Mouse (Mus musculus) frontal cortex, postnatal 36 days (tissue): ENCODE results near the gene Lima1.
A peak's percentile ranks its signal among the peaks of the same experiment; 100 is the strongest.
"Not testable (repeated sequence)": the region's sequence is repeated elsewhere in the genome, so short reads cannot be mapped to it uniquely, and the experiment has no call there.

Source experiments
- DNase-seq, 2 experiments: peaks; one replicate each; pipeline ENCODE4 v3.0.0; 2022; ENCODE audit warnings: low spot score in 2 of 2

The Lima1 gene

GRCm38 (mm10) chr15:99875334-99875869, at the start of gene Lima1:
Gene Lima1, minus strand, starts transcription at chr15:99875456.
- peak; percentile 61 to 78 for DNase-seq

- DNase-seq, result no peak
These were observed 44.4 kb upstream of the Lima1 start for GRCm38 (mm10) chr15:99919601-99920158.

DNA sequence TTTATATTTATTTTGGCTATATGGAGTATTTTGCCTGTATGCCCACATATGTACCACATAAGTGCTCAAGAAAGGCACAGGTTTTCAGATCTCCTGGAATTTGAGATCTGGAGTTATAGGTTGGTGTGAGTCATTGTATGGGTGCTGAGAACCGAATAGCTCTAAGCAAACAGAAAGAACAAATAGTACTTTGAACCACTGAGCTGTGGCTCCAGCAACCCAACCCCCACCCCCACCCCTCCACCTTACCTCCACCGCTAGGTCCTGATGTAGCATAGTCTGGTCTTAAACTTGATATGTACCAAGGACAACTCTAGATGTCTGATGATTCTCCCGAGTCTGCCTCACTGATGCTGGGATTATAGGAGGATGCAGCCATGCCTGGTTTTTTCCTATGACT, 42.0 kb upstream of the Lima1 start:
- DNase-seq, result no peak

DNA sequence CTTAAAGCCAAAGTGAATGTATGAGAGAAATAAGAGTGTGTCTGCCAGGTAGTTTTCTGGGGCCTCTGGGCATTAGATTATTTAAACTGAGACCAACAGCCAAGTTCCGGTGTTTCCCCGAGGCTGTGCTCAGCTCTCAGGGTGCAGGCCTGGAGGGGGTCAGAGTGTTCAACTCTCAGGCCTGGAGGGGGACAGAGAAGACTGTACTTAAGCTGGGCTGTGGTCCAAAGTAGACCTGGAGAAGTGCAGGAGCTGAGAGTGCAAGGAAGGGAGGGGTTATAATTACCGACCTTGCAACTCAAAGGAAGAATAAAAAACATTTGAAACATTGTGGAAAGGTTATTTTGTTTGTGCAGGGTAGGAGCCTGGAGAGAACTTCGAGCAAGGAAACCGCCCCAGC, 39.4 kb upstream of the Lima1 start:
- no peak for DNase-seq

DNA sequence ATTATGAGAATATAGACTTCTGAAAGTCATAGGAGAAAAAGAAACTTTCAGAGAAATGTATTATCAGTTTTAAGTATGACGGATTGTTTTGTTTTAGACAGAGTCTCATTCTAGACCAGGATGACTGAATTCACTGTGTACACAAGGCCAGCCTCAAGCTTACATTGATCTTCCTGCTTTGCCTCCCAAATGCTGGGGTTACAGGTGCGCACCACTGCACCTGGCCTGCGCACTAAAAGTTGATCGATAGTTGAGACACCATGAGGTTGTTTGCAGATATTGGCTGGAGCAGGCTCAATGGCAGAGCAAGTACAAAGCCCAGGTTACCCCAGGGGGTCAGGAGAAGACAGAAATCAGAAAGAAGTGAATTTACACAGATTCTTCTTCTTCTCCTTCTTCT, 36.5 kb upstream of the Lima1 start:
- no peak for DNase-seq

DNA sequence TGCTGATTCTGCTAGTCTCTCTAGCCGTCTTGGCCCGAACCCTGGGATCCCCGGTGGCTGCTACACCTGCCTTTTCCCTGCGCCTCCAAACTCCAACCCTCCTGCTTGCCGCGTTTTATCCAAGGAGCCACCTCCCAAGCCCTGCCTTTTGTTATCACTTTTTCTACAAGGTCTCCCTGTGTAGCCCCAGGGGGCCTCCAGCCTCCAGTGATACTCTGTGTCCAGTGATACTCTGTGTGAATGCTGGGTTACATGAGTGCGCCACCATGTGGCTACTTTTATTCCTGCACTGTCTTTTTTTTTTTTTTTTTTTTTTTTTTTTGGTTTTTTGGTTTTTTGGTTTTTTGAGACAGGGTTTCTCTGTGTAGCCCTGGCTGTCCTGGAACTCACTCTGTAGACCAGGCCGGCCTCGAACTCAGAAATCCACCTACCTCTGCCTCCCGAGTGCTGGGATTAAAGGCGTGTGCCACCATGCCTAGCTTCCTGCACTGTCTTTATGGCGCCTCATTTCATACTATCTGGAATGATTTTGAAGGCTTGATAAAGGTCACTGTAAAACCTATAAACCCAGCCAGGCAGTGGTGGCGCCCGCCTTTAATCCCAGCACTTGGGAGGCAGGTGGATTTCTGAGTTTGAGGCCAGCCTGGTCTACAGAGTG, 34.2 kb upstream of the Lima1 start:
- not testable (repeated sequence) for DNase-seq

DNA sequence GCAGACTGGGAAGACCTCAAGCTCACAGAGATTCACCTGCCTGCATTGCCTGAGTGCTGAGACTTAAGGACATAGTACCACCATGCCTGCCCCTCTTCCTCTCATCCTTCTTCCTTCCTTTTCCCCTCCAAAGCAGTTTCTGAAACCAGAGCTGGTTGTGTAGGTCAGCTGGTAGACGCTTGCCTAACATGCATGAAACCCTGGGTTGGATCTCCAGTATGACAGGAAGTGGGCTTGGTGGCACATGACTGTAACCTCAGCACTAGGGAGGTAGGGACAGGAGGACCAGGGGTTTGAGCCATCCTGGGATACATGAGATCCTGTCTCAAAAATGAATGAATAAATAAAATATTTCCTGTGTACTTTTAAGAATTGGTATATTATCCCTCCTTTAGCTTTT, 32.3 kb upstream of the Lima1 start:
- DNase-seq, result no peak

DNA sequence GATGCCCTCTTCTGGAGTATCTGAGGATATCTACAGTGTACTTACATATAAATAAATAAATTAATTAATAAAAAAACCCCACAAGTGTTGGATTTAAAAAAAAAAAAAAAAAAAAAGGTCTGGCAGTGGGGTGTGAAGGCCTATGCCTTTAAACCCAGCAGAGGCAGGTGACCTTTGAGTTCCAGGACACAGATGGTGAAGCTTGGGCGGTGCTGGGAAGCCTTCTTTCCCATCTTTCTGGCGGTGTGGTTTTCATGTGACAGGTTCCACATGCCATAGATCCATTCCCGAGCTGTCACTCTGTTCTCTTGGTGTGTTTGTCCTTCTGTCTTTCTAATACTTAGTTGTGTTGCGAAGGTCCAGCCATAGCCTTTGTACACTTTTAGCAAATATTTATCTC, 31.8 kb upstream of the Lima1 start:
- no peak for DNase-seq

- no peak for DNase-seq
These were observed 29.6 kb upstream of the Lima1 start for GRCm38 (mm10) chr15:99904841-99905240.

GRCm38 (mm10) chr15:99904333-99904732, 29.1 kb upstream of the Lima1 start:
- DNase-seq, result peak; percentile 28 to 59

GRCm38 (mm10) chr15:99903227-99903626, 28.0 kb upstream of the Lima1 start:
- no peak for DNase-seq

- DNase-seq, result no peak
These were observed 27.5 kb upstream of the Lima1 start for GRCm38 (mm10) chr15:99902786-99903185.

DNA sequence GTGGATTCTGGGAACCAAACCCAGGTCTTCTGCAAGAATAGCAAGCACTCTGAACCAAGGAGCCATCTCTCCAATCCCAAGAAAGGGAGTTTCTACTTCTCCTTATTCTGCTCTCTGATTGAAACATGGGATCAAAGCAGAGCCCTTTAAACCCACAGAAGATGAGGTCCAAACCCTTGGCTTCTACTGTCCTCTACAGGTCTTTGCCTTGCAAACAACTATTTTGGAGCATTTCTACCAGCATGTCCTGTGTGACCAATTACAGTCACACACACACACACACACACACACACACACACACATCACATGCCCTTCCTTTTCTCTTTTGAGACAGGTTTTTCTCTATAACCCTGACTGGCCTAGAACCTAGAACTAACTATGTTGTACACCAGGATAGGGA, 21.4 kb upstream of the Lima1 start:
- DNase-seq, result no peak

DNA sequence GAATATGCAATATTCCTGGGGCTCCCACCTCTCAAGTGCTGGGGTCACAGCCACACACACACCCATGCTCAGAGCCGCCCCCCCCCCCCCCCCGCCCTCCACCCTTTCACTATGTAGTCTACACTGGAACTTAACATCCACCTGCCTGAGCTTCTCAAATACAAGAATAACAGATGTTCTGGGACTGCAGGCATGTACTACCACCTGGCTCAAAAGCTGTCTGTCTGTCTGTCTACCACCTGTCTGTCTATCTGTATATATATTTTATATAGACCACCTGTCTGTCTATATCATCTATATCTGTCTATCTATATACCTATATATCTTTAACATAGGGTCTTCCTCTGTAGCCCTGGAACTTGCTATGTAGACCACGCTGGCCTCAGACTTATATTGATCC, 16.1 kb upstream of the Lima1 start:
- no peak for DNase-seq

DNA sequence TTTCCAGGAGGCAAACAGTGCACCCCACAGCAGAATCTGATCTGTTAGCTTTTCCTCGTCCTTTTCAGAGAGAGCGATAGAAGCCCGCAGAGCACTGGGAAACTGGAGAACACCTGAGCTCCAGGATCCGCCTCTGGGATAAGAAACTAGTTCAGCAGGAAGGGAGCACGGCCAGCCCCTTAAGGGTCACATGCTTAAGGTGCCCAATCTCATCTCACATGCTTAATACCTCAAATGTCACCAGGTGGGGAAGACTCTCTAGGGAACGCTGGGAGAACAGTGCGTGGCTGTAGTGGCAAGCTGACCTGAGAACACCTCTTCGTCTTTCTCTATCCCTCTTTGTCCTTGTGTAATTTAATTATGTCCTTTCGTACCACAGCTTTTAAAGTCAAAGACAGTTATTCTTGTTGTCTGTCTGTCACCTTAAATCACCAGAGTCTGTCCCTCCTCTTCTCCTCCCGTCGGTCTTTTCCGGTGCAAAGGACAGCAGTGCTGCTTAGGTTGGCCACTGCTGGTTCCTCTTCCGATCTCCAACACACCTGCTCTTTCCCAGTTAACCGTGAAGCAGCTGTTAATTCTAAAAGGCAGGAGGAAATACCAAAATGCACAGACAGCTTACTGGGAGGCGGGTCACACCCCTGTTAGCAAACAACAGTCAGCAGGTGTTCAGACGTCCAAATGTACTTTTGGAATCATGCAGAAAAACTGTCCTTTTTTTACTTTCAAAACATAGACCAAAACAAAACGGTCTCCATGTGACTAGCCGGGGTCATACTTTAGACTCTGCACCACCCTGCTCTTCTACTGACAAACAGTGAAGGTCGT, 15.4 kb upstream of the Lima1 start:
- no peak for DNase-seq

DNA sequence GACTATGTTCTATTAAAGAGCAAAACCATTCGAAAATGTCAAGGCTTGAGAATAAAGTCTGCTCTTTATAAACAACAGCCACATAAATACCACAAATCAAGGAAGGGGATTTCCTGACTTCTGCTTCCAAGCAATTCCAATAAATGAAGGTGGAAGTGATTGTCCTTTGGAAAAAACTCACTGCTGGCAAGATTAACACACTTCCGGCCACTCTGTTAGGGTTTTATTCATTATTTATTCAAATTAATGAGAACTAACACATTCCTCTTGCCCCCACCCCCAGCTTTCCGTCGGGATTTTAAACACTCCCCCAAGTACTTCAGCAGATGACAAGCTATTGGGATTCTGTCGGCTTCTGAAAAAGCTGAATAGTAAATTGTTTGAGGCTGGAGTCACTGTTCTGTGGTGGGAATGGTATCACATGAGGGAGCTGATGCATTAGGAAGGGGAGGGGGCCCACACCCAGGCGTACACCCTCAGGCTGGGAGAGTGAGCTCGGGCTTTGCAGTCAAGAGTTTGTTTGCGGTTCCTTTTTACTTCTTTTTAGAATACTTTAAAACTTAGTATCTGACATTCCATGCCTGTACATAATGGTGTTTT, 14.1 kb upstream of the Lima1 start:
- no peak for DNase-seq

DNA sequence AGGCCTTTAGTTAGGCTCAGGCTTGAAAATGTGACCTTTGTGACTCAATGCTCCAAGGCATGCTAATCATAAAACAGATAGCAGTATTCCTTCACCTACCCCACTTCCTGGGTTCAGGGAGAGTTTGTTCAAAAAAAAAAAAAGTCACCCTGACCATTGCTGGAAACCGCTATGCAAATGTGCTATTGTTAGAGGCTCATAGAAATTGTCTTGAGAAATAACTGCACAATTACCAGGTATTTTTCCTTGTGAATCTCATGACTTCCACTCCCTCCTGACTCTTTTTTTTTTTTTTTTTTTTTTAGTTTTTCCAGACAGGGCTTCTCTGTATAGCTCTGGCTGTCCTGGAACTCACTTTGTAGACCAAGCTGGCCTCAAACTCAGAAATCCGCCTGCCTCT, 11.9 kb upstream of the Lima1 start:
- not testable (repeated sequence) for DNase-seq

GRCm38 (mm10) chr15:99884038-99884437, 8.8 kb upstream of the Lima1 start:
- no peak for DNase-seq

DNA sequence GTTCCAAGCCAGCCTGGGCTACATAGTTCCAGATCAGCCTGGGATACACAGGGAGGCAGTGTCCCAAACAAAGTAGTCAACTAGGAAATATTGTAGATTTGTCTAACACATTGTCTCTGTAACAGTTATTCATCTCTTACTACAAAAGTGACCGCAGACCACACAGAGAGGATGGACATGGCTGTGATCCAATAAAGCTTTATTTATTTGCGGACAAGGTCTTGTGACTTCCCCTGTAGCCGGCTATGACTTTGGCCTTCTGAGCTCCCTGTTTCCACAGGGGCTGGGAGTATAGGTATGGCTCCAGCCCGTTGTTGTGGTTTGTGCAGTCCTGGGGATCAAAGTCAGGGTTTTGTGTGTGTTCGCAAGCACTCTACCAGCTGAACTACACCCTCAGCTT, 3.3 kb upstream of the Lima1 start:
- no peak for DNase-seq

GRCm38 (mm10) chr15:99874612-99875333, 483 bp downstream of the Lima1 start:
- DNase-seq, result no peak

GRCm38 (mm10) chr15:99872543-99872942, 2.7 kb downstream of the Lima1 start:
- no peak for DNase-seq

GRCm38 (mm10) chr15:99867654-99868053, 7.6 kb downstream of the Lima1 start:
- peak in 1 of 2 experiments; percentile 2 for DNase-seq
